Mouse (Mus musculus): ENCODE results near the gene Ccdc125. TPM values are rescaled to one million over a fixed set of nuclear protein-coding genes. Genes with fewer than 3 reads are reported as not detected.

The Ccdc125 gene
- polyA plus RNA-seq, 1 experiment from 2014 or later: 1.8 TPM

DNA sequence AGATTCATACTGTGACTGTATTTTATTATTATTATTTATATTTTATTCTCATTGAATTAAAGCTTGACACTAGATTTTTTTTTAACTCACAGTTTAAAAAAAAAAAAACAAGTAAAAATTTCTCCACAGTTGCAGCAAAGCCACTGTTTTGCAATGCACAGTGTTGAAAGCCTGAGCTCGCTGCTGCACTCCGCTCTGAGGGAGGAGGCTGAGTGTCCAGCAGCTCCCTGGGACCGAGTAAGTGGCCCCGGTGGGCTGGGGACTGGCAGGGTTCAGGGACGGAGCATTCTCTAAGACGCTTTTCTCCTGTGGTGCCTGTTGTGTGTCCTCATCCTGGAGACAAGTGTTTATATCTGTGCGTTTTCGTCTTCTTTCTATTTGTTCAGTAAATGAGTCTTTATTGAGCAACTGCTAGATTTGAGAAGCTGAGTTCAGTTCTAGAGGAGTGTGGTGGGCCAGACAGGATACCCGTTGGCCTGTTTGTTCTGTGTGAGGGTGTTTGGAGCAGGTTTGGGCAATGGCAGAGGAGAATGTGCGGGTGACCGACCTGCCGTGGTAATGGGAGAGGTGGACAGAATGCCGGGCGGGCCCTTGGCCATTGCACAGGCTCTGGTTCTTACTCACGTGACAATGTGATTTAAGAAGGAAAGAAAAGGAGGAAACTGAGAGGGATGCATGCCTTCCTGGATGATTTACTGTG is 6.6 kb downstream of the Ccdc125 start:
- Histone ChIP-seq H3K9ac (replicated peaks) (no peak overlapping the region), H3K27ac (replicated peaks) (no peak overlapping the region), H3K4me2 (replicated peaks) (no peak overlapping the region), H3K36me3 (no peaks in the 10 kb centered on the region), H3K4me1 (no peaks in the 10 kb centered on the region), H3K4me3 (no peak overlapping the region), H3K27me3 (no peaks in the 10 kb centered on the region), H3K9me3 (no peaks in the 10 kb centered on the region)
- WGBS: 88% methylated on average over 15 of the region's 15 CpGs
- no peak for ATAC-seq (replicated peaks)

DNA sequence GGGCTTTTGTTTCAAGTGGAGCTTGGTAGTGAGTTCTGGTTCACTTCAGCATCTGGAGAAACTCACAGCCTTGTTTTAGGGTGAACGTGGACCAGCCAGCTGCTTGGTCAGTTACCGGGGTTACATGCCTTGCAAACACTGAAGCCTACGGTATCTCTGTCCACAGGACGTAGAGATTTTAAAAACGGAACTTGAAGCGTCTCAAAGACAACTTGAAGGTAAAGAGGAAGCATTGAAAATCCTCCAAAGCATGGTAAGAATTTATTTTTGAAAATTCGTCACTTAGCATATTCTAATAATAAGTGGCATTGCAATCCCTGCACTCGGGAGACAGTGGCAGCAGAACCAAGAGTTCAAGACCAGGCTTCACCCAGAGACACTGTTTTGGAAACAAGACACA is 12.1 kb downstream of the Ccdc125 start:
- Histone ChIP-seq H3K9ac (replicated peaks) (no peak overlapping the region), H3K9me3 (no peaks in the 10 kb centered on the region), H3K4me2 (replicated peaks) (no peak overlapping the region), H3K27me3 (no peaks in the 10 kb centered on the region), H3K36me3 (no peaks in the 10 kb centered on the region), H3K4me1 (no peaks in the 10 kb centered on the region), H3K4me3 (no peak overlapping the region), H3K27ac (replicated peaks) (no peak overlapping the region)
- WGBS: 88% methylated on average over 8 of the region's 8 CpGs
- ATAC-seq (replicated peaks): no peak

DNA sequence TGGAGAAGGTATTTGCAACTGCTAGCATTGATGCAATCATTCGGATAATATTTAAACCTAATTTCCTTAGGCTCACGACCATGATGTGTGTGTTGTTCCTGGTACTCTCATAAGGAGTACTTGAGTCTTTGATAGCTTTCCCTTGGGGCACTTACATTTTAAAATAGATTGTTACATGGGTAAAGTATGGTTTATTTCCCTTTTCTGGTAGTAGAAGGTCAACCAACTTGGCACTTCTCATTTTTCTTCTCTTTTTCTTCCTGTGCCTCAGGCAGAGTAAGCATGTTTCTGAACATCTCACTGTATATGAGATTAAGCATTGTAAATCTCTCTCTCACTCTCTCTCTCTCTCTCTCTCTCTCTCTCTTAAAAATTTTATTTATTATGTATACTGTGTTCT is 13.3 kb downstream of the Ccdc125 start:
- Histone ChIP-seq H3K9me3 (no peaks in the 10 kb centered on the region), H3K36me3 (no peaks in the 10 kb centered on the region), H3K9ac (replicated peaks) (no peak overlapping the region), H3K27ac (replicated peaks) (no peak overlapping the region), H3K4me2 (replicated peaks) (no peak overlapping the region), H3K27me3 (no peaks in the 10 kb centered on the region), H3K4me3 (no peak overlapping the region), H3K4me1 (no peaks in the 10 kb centered on the region)
- no peak for ATAC-seq (replicated peaks)
- 86% methylated on average over 2 of the region's 2 CpGs for WGBS

GRCm38 (mm10) chr13:100684355-100684754 is 14.8 kb downstream of the Ccdc125 start:
- Histone ChIP-seq H3K9ac (replicated peaks) (no peak overlapping the region), H3K9me3 (no peaks in the 10 kb centered on the region), H3K4me3 (no peak overlapping the region), H3K27me3 (no peaks in the 10 kb centered on the region), H3K4me1 (no peaks in the 10 kb centered on the region), H3K4me2 (replicated peaks) (no peak overlapping the region), H3K27ac (replicated peaks) (no peak overlapping the region), H3K36me3 (no peaks in the 10 kb centered on the region)
- 75% methylated on average over 2 of the region's 2 CpGs for WGBS
- ATAC-seq (replicated peaks): no peak

DNA sequence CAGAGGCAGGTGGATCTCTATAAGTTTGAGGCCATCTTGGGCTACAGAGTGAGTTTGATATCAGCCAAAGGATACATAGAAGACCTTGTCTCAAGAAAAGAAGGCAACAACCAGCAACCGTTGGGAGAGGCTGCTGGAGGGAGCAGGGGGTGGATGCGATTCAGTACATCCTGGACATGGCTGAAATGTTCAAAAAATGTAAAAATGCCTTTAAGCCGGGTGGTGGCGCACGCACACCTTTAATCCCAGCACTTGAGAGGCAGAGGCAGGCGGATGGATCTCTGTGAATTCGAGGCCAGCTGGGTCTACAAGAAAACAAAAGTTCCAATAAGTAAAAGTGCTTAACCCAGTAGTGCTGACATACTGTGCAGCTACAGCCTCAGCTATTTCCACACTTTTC is 18.0 kb downstream of the Ccdc125 start:
- Histone ChIP-seq H3K27ac (replicated peaks) (no peak overlapping the region), H3K4me3 (no peak overlapping the region), H3K27me3 (no peaks in the 10 kb centered on the region), H3K4me2 (replicated peaks) (no peak overlapping the region), H3K36me3 (no peaks in the 10 kb centered on the region), H3K4me1 (no peaks in the 10 kb centered on the region), H3K9ac (replicated peaks) (no peak overlapping the region), H3K9me3 (no peaks in the 10 kb centered on the region)
- 81% methylated on average over 7 of the region's 7 CpGs for WGBS
- no peak for ATAC-seq (replicated peaks)

DNA sequence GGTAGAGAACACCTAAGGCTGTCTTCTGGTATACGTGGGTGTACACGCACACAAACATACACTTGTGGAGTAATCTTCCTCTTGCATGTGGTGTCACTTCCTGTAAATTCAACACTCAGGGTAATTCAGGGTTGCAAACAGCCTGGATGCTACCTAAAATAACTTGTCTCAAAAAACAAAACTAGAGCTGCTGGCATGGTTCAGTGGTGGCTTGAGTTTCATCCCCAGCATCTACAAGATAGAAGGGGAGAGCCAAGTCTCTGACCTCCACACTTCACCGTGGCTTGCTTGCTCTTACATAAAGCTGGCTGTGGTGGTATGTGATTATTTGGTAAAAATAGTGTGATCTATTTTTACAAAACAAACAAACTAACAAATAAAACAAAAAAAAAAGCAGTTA is 28.0 kb downstream of the Ccdc125 start:
- no peak overlapping the region for H3K4me2 ChIP-seq (replicated peaks)
- H3K27ac ChIP-seq (replicated peaks): no peak overlapping the region
- no peak overlapping the region for H3K4me3 ChIP-seq
- peaks cover 41% of the 10 kb centered on the region for H3K36me3 ChIP-seq
- no peak overlapping the region for H3K9ac ChIP-seq (replicated peaks)
- WGBS: 98% methylated on average over 3 of the region's 3 CpGs
- no peaks in the 10 kb centered on the region for H3K9me3 ChIP-seq
- no peaks in the 10 kb centered on the region for H3K4me1 ChIP-seq
- H3K27me3 ChIP-seq: no peaks in the 10 kb centered on the region
- ATAC-seq (replicated peaks): no peak

DNA sequence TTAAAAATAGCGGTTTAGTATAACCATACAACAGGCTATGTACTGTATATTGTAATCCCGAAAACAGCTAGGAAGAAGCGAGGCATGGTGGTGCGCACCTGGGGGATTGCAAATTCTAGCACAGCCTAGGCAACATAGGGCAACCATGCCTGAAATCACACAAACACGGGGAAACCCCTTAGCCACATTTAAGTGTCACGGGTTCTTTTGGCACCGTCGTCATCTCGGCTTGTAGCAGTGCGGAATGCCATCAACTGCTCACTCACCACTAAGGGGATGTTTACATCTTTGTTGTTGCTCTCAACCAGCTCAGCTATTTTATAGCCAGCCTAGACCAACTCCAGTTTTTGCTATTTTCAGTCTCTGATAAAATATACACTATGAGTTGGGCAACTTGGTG is 29.3 kb downstream of the Ccdc125 start:
- Histone ChIP-seq H3K36me3 (peaks cover 53% of the 10 kb centered on the region), H3K27me3 (no peaks in the 10 kb centered on the region), H3K4me1 (no peaks in the 10 kb centered on the region), H3K4me3 (no peak overlapping the region), H3K4me2 (replicated peaks) (no peak overlapping the region), H3K9me3 (no peaks in the 10 kb centered on the region), H3K27ac (replicated peaks) (no peak overlapping the region), H3K9ac (replicated peaks) (no peak overlapping the region)
- WGBS: 97% methylated on average over 10 of the region's 10 CpGs
- ATAC-seq (replicated peaks): no peak

DNA sequence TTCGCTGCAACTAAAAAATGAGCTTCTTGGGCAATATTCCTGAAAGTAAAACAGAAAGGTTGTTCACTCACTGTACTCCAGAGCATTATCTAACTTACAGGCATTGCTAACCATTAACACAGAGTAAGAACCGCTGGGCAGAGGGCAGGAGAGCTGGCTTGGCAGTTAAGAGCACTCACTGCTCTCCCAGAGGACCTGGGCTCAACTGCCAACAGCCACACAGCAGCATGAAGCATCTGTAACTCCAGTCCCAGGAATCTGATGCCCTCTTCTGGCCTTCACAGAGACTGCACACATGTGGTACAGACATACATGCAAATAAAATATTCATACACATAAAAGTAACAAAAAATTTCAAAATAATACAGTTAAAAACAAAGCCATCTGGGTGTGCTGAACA is 34.0 kb downstream of the Ccdc125 start:
- H3K4me2 ChIP-seq (replicated peaks): no peak overlapping the region
- ATAC-seq (replicated peaks): no peak
- H3K9ac ChIP-seq (replicated peaks): no peak overlapping the region
- no peaks in the 10 kb centered on the region for H3K4me1 ChIP-seq
- H3K4me3 ChIP-seq: no peak overlapping the region
- H3K9me3 ChIP-seq: no peaks in the 10 kb centered on the region
- peaks cover 79% of the 10 kb centered on the region for H3K36me3 ChIP-seq
- H3K27me3 ChIP-seq: no peaks in the 10 kb centered on the region
- H3K27ac ChIP-seq (replicated peaks): no peak overlapping the region
- WGBS: 97% methylated on average over 2 of the region's 2 CpGs

GRCm38 (mm10) chr13:100706206-100706605 is 36.7 kb downstream of the Ccdc125 start:
- no peak overlapping the region for H3K4me2 ChIP-seq (replicated peaks)
- H3K9me3 ChIP-seq: no peaks in the 10 kb centered on the region
- ATAC-seq (replicated peaks): no peak
- 94% methylated on average over 7 of the region's 7 CpGs for WGBS
- H3K4me1 ChIP-seq: no peaks in the 10 kb centered on the region
- H3K9ac ChIP-seq (replicated peaks): no peak overlapping the region
- H3K36me3 ChIP-seq: peaks cover 85% of the 10 kb centered on the region
- no peak overlapping the region for H3K4me3 ChIP-seq
- H3K27me3 ChIP-seq: no peaks in the 10 kb centered on the region
- H3K27ac ChIP-seq (replicated peaks): no peak overlapping the region

DNA sequence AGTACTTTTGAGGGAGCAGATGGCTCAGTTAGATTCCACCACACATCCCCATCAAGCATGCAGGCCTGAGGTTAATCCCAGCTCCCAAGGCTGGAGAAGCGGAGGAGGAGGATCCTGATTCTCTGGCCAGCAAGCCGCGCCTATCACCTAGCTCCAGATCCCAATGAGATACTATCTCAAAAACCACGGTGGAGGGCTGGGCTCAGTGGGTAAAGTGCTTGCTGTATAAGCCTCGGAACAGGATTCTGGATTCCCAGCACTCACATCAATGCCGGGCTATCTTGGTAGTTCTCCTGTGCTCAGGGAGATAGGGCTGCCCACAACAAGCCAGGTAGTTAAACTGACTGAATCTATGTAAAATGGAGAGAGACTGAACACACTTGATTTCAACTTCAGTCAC is 46.0 kb downstream of the Ccdc125 start:
- no peak overlapping the region for H3K9ac ChIP-seq (replicated peaks)
- H3K4me2 ChIP-seq (replicated peaks): no peak overlapping the region
- 97% methylated on average over 6 of the region's 6 CpGs for WGBS
- H3K9me3 ChIP-seq: no peaks in the 10 kb centered on the region
- H3K27me3 ChIP-seq: no peaks in the 10 kb centered on the region
- ATAC-seq (replicated peaks): no peak
- no peaks in the 10 kb centered on the region for H3K4me1 ChIP-seq
- H3K36me3 ChIP-seq: peaks cover 72% of the 10 kb centered on the region
- H3K4me3 ChIP-seq: no peak overlapping the region
- no peak overlapping the region for H3K27ac ChIP-seq (replicated peaks)

DNA sequence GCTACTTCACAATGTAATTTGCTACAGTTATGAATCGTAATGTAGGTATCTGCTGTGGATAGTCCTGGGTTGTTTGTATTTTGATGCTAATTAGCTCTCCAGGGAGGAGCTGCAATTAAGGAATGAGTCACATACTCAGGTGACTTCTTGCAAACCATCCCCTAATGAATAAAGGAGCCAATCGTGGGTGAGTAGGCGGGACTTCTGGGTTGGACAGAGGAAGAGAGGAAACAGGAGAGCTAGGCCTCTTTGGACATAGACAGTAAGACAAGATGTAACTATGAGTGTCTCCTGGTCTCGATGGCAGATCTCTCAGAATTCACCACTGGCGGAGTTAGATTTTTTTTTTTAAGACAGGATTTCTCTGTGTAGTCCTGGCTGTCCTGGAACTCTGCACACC is 52.1 kb downstream of the Ccdc125 start:
- no peak for ATAC-seq (replicated peaks)
- Histone ChIP-seq H3K4me3 (no peak overlapping the region), H3K9me3 (no peaks in the 10 kb centered on the region), H3K9ac (replicated peaks) (no peak overlapping the region), H3K27ac (replicated peaks) (no peak overlapping the region), H3K36me3 (peaks cover 45% of the 10 kb centered on the region), H3K27me3 (no peaks in the 10 kb centered on the region), H3K4me1 (peaks cover 10% of the 10 kb centered on the region; the same call in 1 of the 2 replicates), H3K4me2 (replicated peaks) (no peak overlapping the region)
- 89% methylated on average over 5 of the region's 5 CpGs for WGBS

GRCm38 (mm10) chr13:100724051-100724754 is 54.7 kb downstream of the Ccdc125 start:
- Histone ChIP-seq H3K4me1 (peaks cover 22% of the 10 kb centered on the region), H3K36me3 (peaks cover 35% of the 10 kb centered on the region), H3K4me3 (no peak overlapping the region), H3K9ac (replicated peaks) (no peak overlapping the region), H3K27me3 (no peaks in the 10 kb centered on the region), H3K9me3 (no peaks in the 10 kb centered on the region), H3K27ac (replicated peaks) (0 out of 2 replicates have a peak overlapping the region, but pooled peaks have one; percentile 34), H3K4me2 (replicated peaks) (no peak overlapping the region)
- no peak; the same call in 1 of the 2 replicates for ATAC-seq (replicated peaks)
- 56% methylated on average over 7 of the region's 7 CpGs for WGBS

- H3K36me3 ChIP-seq: peaks cover 27% of the 10 kb centered on the region
- no peak overlapping the region for H3K9ac ChIP-seq (replicated peaks)
- ATAC-seq (replicated peaks): no peak
- H3K4me3 ChIP-seq: no peak overlapping the region
- 89% methylated on average over 10 of the region's 10 CpGs for WGBS
- no peaks in the 10 kb centered on the region for H3K9me3 ChIP-seq
- no peaks in the 10 kb centered on the region for H3K27me3 ChIP-seq
- H3K4me1 ChIP-seq: peaks cover 30% of the 10 kb centered on the region
- no peak overlapping the region for H3K27ac ChIP-seq (replicated peaks)
- H3K4me2 ChIP-seq (replicated peaks): no peak overlapping the region
These were observed 55.7 kb downstream of the Ccdc125 start for GRCm38 (mm10) chr13:100725194-100725593.
